Mouse (Mus musculus) lung, postnatal 0 days (tissue): Measurements from ENCODE around the gene Opcml.

Source experiments
- CTCF ChIP-seq: IDR thresholded peaks from 2 replicates; pipeline ENCODE4 v1.5.1; 2016; ENCODE audit warnings: antibody characterized with exemption, mild to moderate bottlenecking
- EP300 ChIP-seq: IDR thresholded peaks from 2 replicates; pipeline ENCODE4 v1.6.1; 2016; ENCODE audit warnings: antibody characterized with exemption, mild to moderate bottlenecking, control low read depth

GRCm38 (mm10) chr9:28357946-28358345, 567.4 kb downstream of the Opcml start:
- TF ChIP-seq CTCF (no peak), EP300 (no peak)
